Mouse (Mus musculus) hindbrain, embryonic 10.5 days (tissue): ENCODE data around the gene Lrrc4c. TPM values are rescaled to one million over a fixed set of nuclear protein-coding genes. Genes with fewer than 3 reads are reported as not detected.

ENCODE experiments used
- DNase-seq: peaks from one replicate; pipeline ENCODE4 v3.0.0-alpha.2; 2017; ENCODE audit warnings: low spot score
- H3K27ac ChIP-seq: fragments of 300-500 bp; sonication (generic); 2 replicates; pipeline ENCODE4 v1.5.1; 2016; ENCODE audit warnings: mild to moderate bottlenecking, moderate library complexity
- H3K27me3 ChIP-seq: fragments of 300-500 bp; sonication (generic); 2 replicates; pipeline ENCODE4 v1.6.1; 2016; ENCODE audit warnings: mild to moderate bottlenecking; ENCODE audit not compliant: poor library complexity, insufficient read depth, severe bottlenecking
- H3K36me3 ChIP-seq: fragments of 300-500 bp; sonication (generic); 2 replicates; pipeline ENCODE4 v1.6.1; 2016; ENCODE audit warnings: mild to moderate bottlenecking, moderate library complexity
- H3K4me1 ChIP-seq: fragments of 300-500 bp; sonication (generic); replicated peaks from 2 replicates; pipeline ENCODE4 v1.6.1; 2016; ENCODE audit warnings: mild to moderate bottlenecking
- H3K4me3 ChIP-seq: fragments of 300-500 bp; sonication (generic); 2 replicates; pipeline ENCODE4 v1.5.1; 2016; ENCODE audit warnings: mild to moderate bottlenecking, moderate library complexity
- H3K9me3 ChIP-seq: fragments of 300-500 bp; sonication (generic); 2 replicates; pipeline ENCODE4 v1.6.1; 2016; ENCODE audit warnings: mild to moderate bottlenecking, moderate library complexity
- WGBS: fragments of 180-500 bp; shearing (Covaris S2); methylation state at CpG from one replicate; pipeline ENCODE4 v1.1.7; 2016; 5-methylcytosine and 5-hydroxymethylcytosine counted together
- polyA plus RNA-seq: library from polyadenylated mRNA; unstranded; fragments of >200 nt; fragmentation: Nextera tagmentation; extraction: Ambion mirVana; gene quantifications from 2 replicates; pipeline ENCODE4 v1.2.1, GENCODE M21; 2016

Gene Lrrc4c
- polyA plus RNA-seq, 1 experiment from 2014 or later, result 3.1 TPM

- Histone ChIP-seq H3K27ac (no peak overlapping the region), H3K27me3 (no peaks in the 10 kb centered on the region), H3K4me3 (no peak overlapping the region), H3K4me1 (no peaks in the 10 kb centered on the region), H3K9me3 (no peaks in the 10 kb centered on the region), H3K36me3 (no peaks in the 10 kb centered on the region)
- DNase-seq, result no peak
Observed at GRCm38 (mm10) chr2:96755066-96755465, 437.1 kb downstream of the Lrrc4c start.

- WGBS, result 80% methylated on average over 1 of the region's 1 CpGs
- DNase-seq, result no peak
- no peaks in the 10 kb centered on the region for H3K9me3 ChIP-seq
- no peak overlapping the region for H3K4me3 ChIP-seq
- H3K36me3 ChIP-seq, result no peaks in the 10 kb centered on the region
- no peaks in the 10 kb centered on the region for H3K27me3 ChIP-seq
- no peak overlapping the region for H3K27ac ChIP-seq
- H3K4me1 ChIP-seq, result no peaks in the 10 kb centered on the region
Observed at GRCm38 (mm10) chr2:96757701-96758100, 439.7 kb downstream of the Lrrc4c start.

DNA sequence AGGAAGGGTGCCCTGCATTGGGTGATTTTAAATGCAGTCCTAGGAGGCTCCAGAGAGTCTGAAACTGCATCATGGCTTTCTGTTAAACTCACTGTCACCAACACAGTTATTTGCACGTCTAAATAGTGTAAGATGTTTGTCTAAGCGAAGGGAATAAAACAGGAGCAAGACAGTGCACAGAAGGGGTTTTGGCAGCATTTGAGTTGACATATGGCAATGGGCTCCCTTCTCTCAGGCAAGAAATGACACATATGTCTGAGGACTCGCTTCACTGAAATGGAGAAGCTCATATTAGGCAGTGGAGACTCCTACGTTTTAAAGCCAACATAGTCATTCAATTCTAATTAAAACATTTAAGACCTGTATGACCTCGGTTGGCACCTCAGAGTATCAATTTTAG, 445.6 kb downstream of the Lrrc4c start:
- H3K27me3 ChIP-seq, result no peaks in the 10 kb centered on the region
- DNase-seq, result no peak
- no peaks in the 10 kb centered on the region for H3K36me3 ChIP-seq
- WGBS, result 74% methylated on average over 5 of the region's 5 CpGs
- H3K9me3 ChIP-seq, result no peaks in the 10 kb centered on the region
- no peaks in the 10 kb centered on the region for H3K4me1 ChIP-seq
- H3K27ac ChIP-seq, result no peak overlapping the region
- no peak overlapping the region for H3K4me3 ChIP-seq

DNA sequence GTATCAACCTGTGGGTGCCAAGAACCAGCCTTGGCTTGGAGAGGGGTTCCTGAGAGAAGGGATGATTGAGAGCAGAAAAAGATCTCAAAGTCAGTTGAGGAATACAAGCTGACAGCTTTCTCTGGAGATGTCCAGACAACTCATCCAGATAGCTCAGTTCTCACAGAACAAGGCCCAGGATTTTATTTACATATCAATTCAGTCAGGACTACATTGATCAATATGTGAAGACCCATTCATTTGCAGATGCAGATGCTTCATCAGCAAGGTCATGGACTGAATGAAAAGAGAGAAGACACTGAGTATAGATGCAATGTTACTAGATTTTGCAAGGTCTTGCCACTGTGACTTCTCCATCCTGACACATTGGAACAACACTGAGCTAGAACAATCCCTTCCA, 457.4 kb downstream of the Lrrc4c start:
- Histone ChIP-seq H3K27ac (no peak overlapping the region), H3K9me3 (no peaks in the 10 kb centered on the region), H3K4me1 (no peaks in the 10 kb centered on the region), H3K4me3 (no peak overlapping the region), H3K36me3 (no peaks in the 10 kb centered on the region), H3K27me3 (no peaks in the 10 kb centered on the region)
- no peak for DNase-seq

GRCm38 (mm10) chr2:96796681-96797385, 478.9 kb downstream of the Lrrc4c start:
- no peaks in the 10 kb centered on the region for H3K27me3 ChIP-seq
- H3K27ac ChIP-seq, result no peak overlapping the region
- H3K36me3 ChIP-seq, result no peaks in the 10 kb centered on the region
- no peaks in the 10 kb centered on the region for H3K9me3 ChIP-seq
- DNase-seq, result no peak
- H3K4me3 ChIP-seq, result no peak overlapping the region
- no peaks in the 10 kb centered on the region for H3K4me1 ChIP-seq
- WGBS, result 36% methylated on average over 6 of the region's 6 CpGs

DNA sequence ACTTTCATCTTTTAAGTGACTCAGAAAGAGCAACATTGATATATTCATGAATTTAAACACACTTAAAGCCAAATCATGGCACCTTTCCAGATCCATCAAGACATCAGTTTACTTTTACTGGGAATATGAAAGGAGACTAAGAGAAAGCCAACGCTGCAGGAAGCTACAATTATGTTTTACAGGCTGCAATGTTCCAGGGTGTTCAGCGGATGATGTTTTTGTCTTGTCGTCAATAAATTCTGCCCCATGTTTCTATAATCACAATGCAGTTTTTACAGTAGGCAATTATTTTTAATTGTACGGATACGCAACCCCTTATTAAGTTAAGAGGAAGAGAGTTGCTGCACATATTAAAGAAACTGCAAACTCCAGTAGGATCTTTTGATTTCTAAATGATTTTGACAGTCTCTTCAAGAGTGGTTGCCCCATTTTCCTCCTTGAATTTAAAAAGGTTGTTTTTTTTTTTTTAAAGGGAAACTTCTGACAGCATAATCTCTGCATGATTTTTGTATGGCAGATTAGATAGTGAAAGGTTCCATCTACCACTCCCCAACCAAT, 532.9 kb downstream of the Lrrc4c start:
- 92% methylated on average over 5 of the region's 5 CpGs for WGBS
- H3K27me3 ChIP-seq, result no peaks in the 10 kb centered on the region
- H3K36me3 ChIP-seq, result no peaks in the 10 kb centered on the region
- no peak overlapping the region for H3K27ac ChIP-seq
- no peaks in the 10 kb centered on the region for H3K9me3 ChIP-seq
- DNase-seq, result no peak
- no peak overlapping the region for H3K4me3 ChIP-seq
- no peaks in the 10 kb centered on the region for H3K4me1 ChIP-seq

DNA sequence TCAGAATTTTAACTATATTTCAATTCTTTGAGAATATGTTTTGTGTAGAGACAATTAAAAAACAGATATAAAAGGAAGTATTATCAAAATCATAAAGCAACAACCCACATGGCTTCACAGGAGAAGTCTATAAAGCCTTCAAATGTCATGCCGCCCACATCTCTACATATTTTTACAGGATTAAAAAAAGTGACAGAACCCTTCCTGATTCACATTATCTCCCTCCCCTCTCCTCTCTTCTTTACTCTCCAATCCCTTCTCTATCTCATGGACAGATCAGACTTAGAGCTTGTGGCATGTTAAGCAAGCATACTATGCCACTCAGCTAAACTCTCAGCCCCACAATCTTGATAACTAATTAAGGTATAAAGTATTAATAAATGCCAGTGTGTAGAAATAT, 535.8 kb downstream of the Lrrc4c start:
- no peaks in the 10 kb centered on the region for H3K27me3 ChIP-seq
- H3K36me3 ChIP-seq, result no peaks in the 10 kb centered on the region
- DNase-seq, result no peak
- H3K4me3 ChIP-seq, result no peak overlapping the region
- no peaks in the 10 kb centered on the region for H3K4me1 ChIP-seq
- 90% methylated on average over 1 of the region's 1 CpGs for WGBS
- no peaks in the 10 kb centered on the region for H3K9me3 ChIP-seq
- no peak overlapping the region for H3K27ac ChIP-seq

DNA sequence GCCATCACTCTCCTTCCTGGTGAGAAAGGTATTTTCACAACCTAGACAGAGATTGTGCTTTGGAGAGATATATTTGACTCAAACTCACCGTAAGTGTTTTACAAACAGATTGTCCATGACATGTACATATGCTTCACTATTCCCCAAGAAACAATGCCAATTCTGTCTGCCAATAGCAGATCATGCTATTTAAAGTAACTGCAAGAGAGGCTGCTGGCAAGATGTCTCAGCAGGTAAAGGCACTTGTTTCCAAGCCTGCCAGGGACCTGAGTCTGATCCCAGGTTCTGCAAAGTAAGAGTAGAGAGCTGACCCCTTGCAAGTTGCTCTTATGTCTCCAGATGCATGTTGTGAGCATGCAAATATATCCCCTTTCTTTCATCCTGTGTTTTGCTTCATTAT, 558.1 kb downstream of the Lrrc4c start:
- 97% methylated on average over 1 of the region's 1 CpGs for WGBS
- Histone ChIP-seq H3K4me3 (no peak overlapping the region), H3K36me3 (no peaks in the 10 kb centered on the region), H3K9me3 (no peaks in the 10 kb centered on the region), H3K27me3 (no peaks in the 10 kb centered on the region), H3K4me1 (no peaks in the 10 kb centered on the region), H3K27ac (no peak overlapping the region)
- DNase-seq, result no peak

- no peaks in the 10 kb centered on the region for H3K36me3 ChIP-seq
- 90% methylated on average over 3 of the region's 3 CpGs for WGBS
Observed at GRCm38 (mm10) chr2:96949531-96949930, 631.6 kb downstream of the Lrrc4c start.

GRCm38 (mm10) chr2:96999521-96999920, 681.6 kb downstream of the Lrrc4c start:
- H3K36me3 ChIP-seq, result no peaks in the 10 kb centered on the region
- no peak for DNase-seq
- H3K4me1 ChIP-seq, result no peaks in the 10 kb centered on the region
- H3K27me3 ChIP-seq, result no peaks in the 10 kb centered on the region
- no peaks in the 10 kb centered on the region for H3K9me3 ChIP-seq
- H3K27ac ChIP-seq, result no peak overlapping the region
- H3K4me3 ChIP-seq, result no peak overlapping the region

More at GRCm38 (mm10) chr2:96949531-96949930, 631.6 kb downstream of the Lrrc4c start:
- Histone ChIP-seq H3K27ac (no peak overlapping the region), H3K9me3 (no peaks in the 10 kb centered on the region), H3K27me3 (no peaks in the 10 kb centered on the region), H3K4me3 (no peak overlapping the region), H3K4me1 (no peaks in the 10 kb centered on the region)
- DNase-seq, result no peak

GRCm38 (mm10) chr2:97018319-97018718, 700.4 kb downstream of the Lrrc4c start:
- Histone ChIP-seq H3K4me3 (no peak overlapping the region), H3K36me3 (no peaks in the 10 kb centered on the region), H3K4me1 (no peaks in the 10 kb centered on the region), H3K9me3 (no peaks in the 10 kb centered on the region), H3K27me3 (no peaks in the 10 kb centered on the region), H3K27ac (no peak overlapping the region)
- 80% methylated on average over 3 of the region's 3 CpGs for WGBS
- no peak for DNase-seq

GRCm38 (mm10) chr2:97026991-97027390, 709.0 kb downstream of the Lrrc4c start:
- Histone ChIP-seq H3K4me1 (no peaks in the 10 kb centered on the region), H3K27ac (no peak overlapping the region), H3K4me3 (no peak overlapping the region), H3K27me3 (no peaks in the 10 kb centered on the region), H3K9me3 (no peaks in the 10 kb centered on the region), H3K36me3 (no peaks in the 10 kb centered on the region)
- DNase-seq, result no peak
- WGBS, result 31% methylated on average over 1 of the region's 1 CpGs

- Histone ChIP-seq H3K27ac (no peak overlapping the region), H3K4me3 (no peak overlapping the region), H3K27me3 (no peaks in the 10 kb centered on the region), H3K9me3 (no peaks in the 10 kb centered on the region), H3K4me1 (no peaks in the 10 kb centered on the region), H3K36me3 (no peaks in the 10 kb centered on the region)
- 91% methylated on average over 1 of the region's 1 CpGs for WGBS
- DNase-seq, result no peak
Observed at GRCm38 (mm10) chr2:97027585-97027984, 709.6 kb downstream of the Lrrc4c start.

DNA sequence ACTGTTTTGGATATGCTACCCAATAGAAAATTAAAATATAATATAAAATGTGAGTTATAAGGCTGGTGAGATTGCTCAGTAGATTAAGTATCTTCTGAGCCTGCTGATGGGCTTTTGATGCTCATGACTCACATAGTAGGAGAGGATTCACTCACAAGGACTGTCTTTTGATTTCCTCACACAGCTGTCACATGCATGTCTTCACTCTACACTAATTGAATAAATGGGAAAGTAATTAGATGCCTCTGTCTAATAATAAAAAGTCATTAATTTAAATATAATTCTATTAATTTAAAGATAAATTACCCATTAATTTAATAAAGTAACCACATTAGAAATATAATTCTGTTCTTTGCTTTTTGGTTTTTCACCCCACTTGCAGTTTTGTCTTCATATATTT, 718.4 kb downstream of the Lrrc4c start:
- Histone ChIP-seq H3K9me3 (no peaks in the 10 kb centered on the region), H3K27ac (no peak overlapping the region), H3K4me1 (no peaks in the 10 kb centered on the region), H3K4me3 (no peak overlapping the region), H3K36me3 (no peaks in the 10 kb centered on the region), H3K27me3 (no peaks in the 10 kb centered on the region)
- no peak for DNase-seq
